Mouse (Mus musculus): ENCODE data around the gene Brd2. TPM values are rescaled to one million over a fixed set of nuclear protein-coding genes. Genes with fewer than 3 reads are reported as not detected.

Brd2 gene
- total RNA-seq, 4 experiments from 2014 or later = 61.0 to 75.7 (median 69.8) TPM

DNA sequence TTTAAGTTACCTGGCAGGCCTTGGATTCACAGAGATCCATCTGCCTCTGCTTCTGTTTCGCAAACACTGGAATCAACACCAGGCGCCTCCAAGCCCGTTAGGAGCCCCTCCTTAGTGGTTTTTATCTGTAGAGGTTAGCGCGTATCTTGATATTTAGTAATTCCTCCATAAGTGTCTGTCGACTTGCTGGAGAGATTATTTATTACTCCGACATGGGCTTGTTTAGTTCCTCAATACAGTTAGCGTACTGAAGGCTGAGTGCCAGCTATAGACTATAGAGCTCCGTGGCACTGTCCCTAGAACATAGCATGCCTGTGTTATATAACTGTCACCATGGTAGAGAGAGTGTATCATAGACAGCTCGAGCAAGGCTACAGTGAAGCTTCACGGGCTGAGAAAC, 34.3 kb downstream of the Brd2 start:
- DNase-seq (ENCODE audit: low spot score) = no peak

DNA sequence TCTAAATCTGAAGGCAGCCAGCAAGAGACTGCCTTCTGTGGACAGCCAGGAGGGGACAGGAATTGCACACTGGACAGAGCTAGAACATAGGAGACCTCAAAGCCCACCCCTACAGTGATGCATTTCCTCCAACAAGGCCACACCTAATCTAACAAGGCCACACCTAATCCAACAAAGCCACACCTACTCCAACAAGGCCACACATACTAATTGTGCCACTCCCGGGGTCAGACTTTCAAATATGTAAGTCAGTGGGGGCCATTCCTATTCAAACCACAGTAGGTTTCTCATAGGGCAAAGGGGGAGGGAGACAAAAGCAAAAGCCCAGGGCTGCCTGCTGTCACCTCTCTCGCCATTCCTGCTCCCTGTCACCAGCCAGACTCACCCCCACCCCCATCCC, 35.0 kb downstream of the Brd2 start:
- DNase-seq (ENCODE audit: low spot score) = no peak

DNA sequence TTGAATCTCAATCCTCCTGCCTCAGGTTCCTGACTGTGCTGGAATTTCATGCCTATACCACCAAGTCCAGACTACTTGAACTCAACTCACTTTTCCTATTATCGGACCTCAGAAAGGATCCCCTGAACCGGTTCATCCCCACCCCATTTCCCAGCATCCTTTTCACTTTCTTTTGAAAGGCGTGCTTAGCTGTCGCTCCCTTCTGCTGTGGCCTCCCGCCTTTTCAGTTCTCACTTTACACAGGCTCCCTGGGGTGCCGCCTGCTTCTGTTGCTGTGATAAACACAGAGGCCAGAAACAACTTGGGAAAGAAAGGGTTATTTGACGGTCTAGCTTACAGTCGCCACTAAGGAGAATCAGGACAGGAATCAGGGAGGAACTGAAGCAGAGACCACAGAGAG, 39.3 kb downstream of the Brd2 start:
- DNase-seq (ENCODE audit: low spot score) = no peak

DNA sequence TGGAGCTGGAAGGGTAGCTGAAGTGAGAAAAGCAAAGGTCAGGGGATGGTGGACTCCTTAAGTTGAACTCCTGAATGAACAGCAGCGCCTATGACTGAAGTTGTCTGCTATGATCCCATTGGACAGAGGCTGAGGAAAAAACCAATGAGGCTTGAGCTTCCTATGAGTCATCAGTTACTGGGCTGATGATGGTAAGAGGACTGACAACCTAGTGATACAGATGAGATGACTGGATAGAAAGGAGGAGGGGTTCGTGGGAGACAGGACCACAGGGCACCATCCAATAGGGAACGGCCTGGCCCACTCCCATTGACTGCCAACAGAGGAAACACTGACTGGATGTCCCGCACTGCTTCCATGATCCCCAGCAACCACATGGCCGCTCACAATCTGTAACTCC, 42.8 kb downstream of the Brd2 start:
- peak; percentile 52 for DNase-seq (ENCODE audit: low spot score)

DNA sequence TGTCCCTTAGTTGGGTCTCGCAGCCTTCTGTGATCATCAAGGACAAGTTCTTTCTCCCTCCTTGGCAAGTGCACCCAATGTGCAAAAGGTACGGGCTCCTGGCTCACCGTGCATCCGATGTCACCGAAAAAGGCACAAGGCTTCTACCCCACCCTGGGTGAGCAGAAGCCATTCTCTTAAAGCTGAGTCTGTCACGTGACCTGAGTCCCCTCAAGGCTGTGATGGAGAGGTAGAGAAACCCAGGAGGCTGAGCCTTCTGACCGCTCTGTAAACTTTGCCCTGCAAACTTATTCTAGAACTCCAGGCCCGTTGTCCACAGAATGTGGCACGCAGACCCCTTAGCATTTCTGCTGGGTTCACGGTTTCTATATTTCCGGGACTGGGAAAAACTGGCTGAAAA, 43.4 kb downstream of the Brd2 start:
- no peak for DNase-seq (ENCODE audit: low spot score)

DNA sequence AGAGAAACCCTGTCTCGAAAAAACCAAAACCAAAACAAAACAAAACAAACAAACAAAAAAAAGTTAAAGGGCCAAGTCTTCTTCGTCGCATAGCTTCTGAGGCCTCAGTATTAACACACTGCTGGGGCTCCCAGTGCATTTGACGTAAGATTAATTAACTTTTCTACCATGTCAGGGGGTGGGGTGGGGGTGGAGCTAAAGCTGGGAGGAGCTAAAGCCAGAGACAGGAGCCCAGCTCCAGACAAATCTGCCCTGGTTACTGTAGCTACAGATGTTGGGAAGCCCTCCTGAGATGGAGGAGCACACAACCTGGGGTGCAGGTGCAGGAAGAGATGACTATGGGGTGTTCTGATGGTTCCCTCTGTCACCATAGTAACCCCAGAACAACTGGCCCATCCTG, 44.3 kb downstream of the Brd2 start:
- DNase-seq (ENCODE audit: low spot score) = no peak

DNA sequence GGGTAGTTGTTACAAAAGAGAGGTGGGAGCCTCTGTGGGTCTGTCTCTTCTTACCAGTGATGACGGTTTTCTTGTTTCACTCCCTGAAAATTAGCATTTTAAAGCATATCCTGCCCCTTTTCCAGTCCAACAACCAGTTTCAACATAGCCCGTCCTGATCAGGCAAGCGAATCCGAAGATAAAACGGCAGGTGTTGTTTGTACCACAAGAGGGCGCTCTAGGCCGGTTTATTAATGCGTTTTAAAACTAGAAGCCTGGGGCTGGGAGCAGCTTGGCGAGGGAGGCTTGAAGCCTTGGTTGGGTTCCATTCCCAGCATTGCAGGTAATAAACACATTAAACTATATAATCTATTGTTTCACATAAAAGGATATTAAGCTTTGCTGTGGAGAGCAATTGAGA, 44.9 kb downstream of the Brd2 start:
- peak; percentile 64 for DNase-seq (ENCODE audit: low spot score)

DNA sequence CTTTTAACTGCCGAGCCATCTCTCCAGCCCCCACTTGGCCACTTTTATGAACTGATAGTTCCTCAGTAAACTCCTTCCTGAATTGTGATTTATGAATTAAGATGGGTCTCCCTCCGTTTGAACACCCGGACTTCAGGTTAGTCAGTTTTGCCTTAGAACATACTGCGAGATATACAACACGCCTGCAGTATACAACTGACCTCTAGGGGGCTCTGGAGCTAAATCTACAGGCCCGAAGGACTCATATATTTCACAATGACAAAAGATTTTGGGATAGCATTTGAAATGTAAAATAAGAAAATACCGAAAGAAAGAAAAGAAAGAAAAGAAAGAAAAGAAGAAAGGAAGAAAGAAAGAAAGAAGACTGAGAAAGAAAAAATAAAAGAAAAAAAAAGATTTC, 47.2 kb downstream of the Brd2 start:
- peak; percentile 72 for DNase-seq (ENCODE audit: low spot score)

DNA sequence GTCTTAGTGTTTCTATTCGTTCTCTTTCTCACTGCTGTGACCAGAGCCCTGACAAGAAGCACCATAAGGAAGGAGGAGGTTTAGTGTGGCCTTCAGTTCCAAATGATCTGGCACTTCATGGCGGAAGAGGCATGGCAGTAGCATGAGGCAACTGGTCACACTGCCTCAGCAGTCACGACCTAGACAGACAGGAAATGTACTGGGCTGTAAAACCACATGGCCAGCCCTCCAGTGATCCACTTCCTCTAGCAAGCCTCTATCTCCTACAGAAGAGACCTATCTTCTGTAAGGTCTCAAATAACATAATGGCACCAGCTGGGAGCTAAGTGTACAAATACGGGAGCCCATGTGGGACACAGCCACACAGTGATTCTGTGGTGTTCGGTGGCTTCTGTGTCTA, 50.3 kb downstream of the Brd2 start:
- no peak for DNase-seq (ENCODE audit: low spot score)

DNA sequence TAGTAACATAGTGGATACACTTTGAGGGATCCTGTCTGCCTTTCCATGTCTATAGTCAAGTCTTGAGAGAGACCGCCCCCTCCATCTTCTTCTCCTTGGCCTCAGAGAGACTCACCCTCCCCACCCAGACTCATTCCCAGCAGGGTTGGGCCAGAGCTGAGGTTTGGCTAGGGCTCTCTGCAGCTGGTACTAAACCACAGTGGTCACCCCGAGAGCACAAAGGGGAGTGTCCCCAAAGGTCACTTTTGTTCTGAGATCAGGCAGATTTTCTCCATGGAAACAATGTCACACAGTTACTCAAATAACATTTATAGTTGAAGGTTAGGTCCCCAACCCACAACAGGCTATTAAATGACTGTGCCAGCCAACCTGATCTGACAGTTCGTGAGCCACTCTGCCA, 53.6 kb downstream of the Brd2 start:
- DNase-seq (ENCODE audit: low spot score) = no peak

Other genes with a start within 250 kb of the Brd2 start
- not detected for gene Gm7029, start 248.8 kb downstream of the Brd2 start, total RNA-seq (2022)
- 1 to 10 TPM in 1 of 4 experiments, under 1 TPM in 3; 0.31 to 1.9 (median 0.51) TPM for gene Kifc1, start 232.0 kb downstream of the Brd2 start, total RNA-seq (2022)
- not detected for gene Platr17, start 217.5 kb downstream of the Brd2 start, total RNA-seq (2022)
- gene Daxx, start 213.2 kb downstream of the Brd2 start, total RNA-seq (2022) = 10 to 100 TPM; 11.5 to 16.2 (median 13.7) TPM
- 100 to 1,000 TPM in 2 of 4 experiments, 10 to 100 TPM in 2; 96.8 to 113 (median 105) TPM for gene Tapbp, start 206.7 kb downstream of the Brd2 start, total RNA-seq (2022)
- 10 to 100 TPM; 18.1 to 21.0 (median 19.3) TPM for gene Zbtb22, start 206.7 kb downstream of the Brd2 start, total RNA-seq (2022)
- gene Rgl2, start 193.1 kb downstream of the Brd2 start, total RNA-seq (2022) = 10 to 100 TPM; 29.8 to 35.1 (median 34.1) TPM
- 10 to 100 TPM; 62.7 to 82.9 (median 71.1) TPM for gene Pfdn6, start 182.3 kb downstream of the Brd2 start, total RNA-seq (2022)
- gene Wdr46, start 182.0 kb downstream of the Brd2 start, total RNA-seq (2022) = 10 to 100 TPM; 10.1 to 12.8 (median 11.6) TPM
- 1 to 10 TPM in 3 of 4 experiments, under 1 TPM in 1; 0.89 to 2.6 (median 1.6) TPM for gene B3galt4, start 171.1 kb downstream of the Brd2 start, total RNA-seq (2022)
- 10 to 100 TPM; 35.6 to 45.0 (median 41.6) TPM for gene Vps52, start 166.8 kb downstream of the Brd2 start, total RNA-seq (2022)
- 100 to 1,000 TPM; 373 to 430 (median 408) TPM for gene Rps18, start 166.6 kb downstream of the Brd2 start, total RNA-seq (2022)
- gene H2-K1, start 122.3 kb downstream of the Brd2 start, total RNA-seq (2022) = 100 to 1,000 TPM; 111 to 163 (median 123) TPM
- 10 to 100 TPM; 11.9 to 18.1 (median 14.1) TPM for gene Ring1, start 98.0 kb downstream of the Brd2 start, total RNA-seq (2022)
- gene H2-Ke6, start 94.6 kb downstream of the Brd2 start, total RNA-seq (2022) = 100 to 1,000 TPM; 134 to 149 (median 137) TPM
- 10 to 100 TPM; 64.1 to 79.1 (median 73.2) TPM for gene Slc39a7, start 91.0 kb downstream of the Brd2 start, total RNA-seq (2022)
- 10 to 100 TPM; 33.4 to 46.3 (median 42.3) TPM for gene Rxrb, start 90.8 kb downstream of the Brd2 start, total RNA-seq (2022)
- gene Col11a2, start 83.2 kb downstream of the Brd2 start, total RNA-seq (2022) = 1 to 10 TPM in 3 of 4 experiments, under 1 TPM in 1; 0.87 to 1.3 (median 1.2) TPM
- under 1 TPM in 2 of 4 experiments, not detected in 2; 0.25 to 0.28 TPM for gene H2-Oa, start 30.3 kb downstream of the Brd2 start, total RNA-seq (2022)
- 1 to 10 TPM; 2.2 to 3.9 (median 3.7) TPM for gene H2-DMa, start 3.1 kb downstream of the Brd2 start, total RNA-seq (2022)
- 1 to 10 TPM in 2 of 4 experiments, under 1 TPM in 2; 0.65 to 1.1 (median 0.97) TPM for gene H2-DMb2, start 20.7 kb upstream of the Brd2 start, total RNA-seq (2022)
- gene H2-DMb1, start 30.4 kb upstream of the Brd2 start, total RNA-seq (2022) = 1 to 10 TPM; 1.8 to 3.0 (median 2.4) TPM
- gene Tap1, start 64.9 kb upstream of the Brd2 start, total RNA-seq (2022) = 1 to 10 TPM; 4.4 to 5.6 (median 4.7) TPM
- 10 to 100 TPM in 2 of 4 experiments, 1 to 10 TPM in 2; 6.9 to 12.9 (median 8.7) TPM for gene Psmb9, start 65.1 kb upstream of the Brd2 start, total RNA-seq (2022)
- 10 to 100 TPM; 10.7 to 15.1 (median 12.8) TPM for gene Psmb8, start 75.1 kb upstream of the Brd2 start, total RNA-seq (2022)
- 10 to 100 TPM; 21.4 to 25.3 (median 24.6) TPM for gene Tap2, start 80.9 kb upstream of the Brd2 start, total RNA-seq (2022)
- gene H2-Ob, start 116.3 kb upstream of the Brd2 start, total RNA-seq (2022) = 1 to 10 TPM in 1 of 4 experiments, under 1 TPM in 3; 0.41 to 1.5 (median 0.51) TPM
- gene H2-Ab1, start 135.1 kb upstream of the Brd2 start, total RNA-seq (2022) = 10 to 100 TPM; 13.2 to 19.1 (median 15.6) TPM
- 10 to 100 TPM; 15.7 to 28.3 (median 26.7) TPM for gene H2-Aa, start 165.2 kb upstream of the Brd2 start, total RNA-seq (2022)
- gene H2-Eb1, start 183.2 kb upstream of the Brd2 start, total RNA-seq (2022) = 10 to 100 TPM; 15.1 to 32.1 (median 26.2) TPM
- gene H2-Eb2, start 203.0 kb upstream of the Brd2 start, total RNA-seq (2022) = not detected
- gene Btnl2, start 232.2 kb upstream of the Brd2 start, total RNA-seq (2022) = under 1 TPM; 0.16 to 0.68 (median 0.49) TPM

Data from heart, adult 8-10 months (tissue).